Mouse (Mus musculus) myocyte (in vitro differentiated cells): ENCODE measurements at regions not wholly inside any gene's neighbourhood (a gene's known extent, or its start where the extent isn't known, plus 50 kb on each side); places are given as distances from the start of the nearest gene placed in this dataset.

Experiments used
- CEBPB ChIP-seq: IDR thresholded peaks from 2 replicates; pipeline ENCODE4 v1.6.1; 2011; ENCODE audit warnings: mild to moderate bottlenecking, moderate library complexity; ENCODE audit not compliant: poor library complexity, insufficient read depth, severe bottlenecking
- MYOG ChIP-seq, 3 experiments: IDR thresholded peaks; one replicate each; pipeline ENCODE4 v1.6.1; 2011; ENCODE audit warnings: control low read depth in 2 of 3, low read depth in 2 of 3, mild to moderate bottlenecking in 2 of 3; ENCODE audit not compliant: insufficient read length in 2 of 3, control insufficient read depth in 1 of 3, insufficient read depth in 1 of 3
- POLR2A ChIP-seq: IDR thresholded peaks from one replicate; pipeline ENCODE4 v1.6.1; 2011; ENCODE audit warnings: low read depth, mild to moderate bottlenecking, control low read depth, moderate library complexity; ENCODE audit not compliant: insufficient read length
- USF1 ChIP-seq: IDR thresholded peaks from one replicate; pipeline ENCODE4 v1.6.1; 2011; ENCODE audit warnings: low read depth, mild to moderate bottlenecking, control low read depth, moderate library complexity

- no peak for TF ChIP-seq CEBPB
- no peak for TF ChIP-seq USF1
- TF ChIP-seq POLR2A = no peak
- TF ChIP-seq MYOG (IDR thresholded peaks at IDR 0.05; ENCODE audit: control insufficient read depth in 1 of 3, insufficient read depth in 1 of 3, insufficient read length in 2 of 3, low read depth in 2 of 3) = no peak
Observed at GRCm38 (mm10) chr11:48449883-48450282, 350.2 kb upstream of the Rack1 start.
